8 mouse cellular contexts compared by ENCODE assay signal in the genomic region with DNA sequence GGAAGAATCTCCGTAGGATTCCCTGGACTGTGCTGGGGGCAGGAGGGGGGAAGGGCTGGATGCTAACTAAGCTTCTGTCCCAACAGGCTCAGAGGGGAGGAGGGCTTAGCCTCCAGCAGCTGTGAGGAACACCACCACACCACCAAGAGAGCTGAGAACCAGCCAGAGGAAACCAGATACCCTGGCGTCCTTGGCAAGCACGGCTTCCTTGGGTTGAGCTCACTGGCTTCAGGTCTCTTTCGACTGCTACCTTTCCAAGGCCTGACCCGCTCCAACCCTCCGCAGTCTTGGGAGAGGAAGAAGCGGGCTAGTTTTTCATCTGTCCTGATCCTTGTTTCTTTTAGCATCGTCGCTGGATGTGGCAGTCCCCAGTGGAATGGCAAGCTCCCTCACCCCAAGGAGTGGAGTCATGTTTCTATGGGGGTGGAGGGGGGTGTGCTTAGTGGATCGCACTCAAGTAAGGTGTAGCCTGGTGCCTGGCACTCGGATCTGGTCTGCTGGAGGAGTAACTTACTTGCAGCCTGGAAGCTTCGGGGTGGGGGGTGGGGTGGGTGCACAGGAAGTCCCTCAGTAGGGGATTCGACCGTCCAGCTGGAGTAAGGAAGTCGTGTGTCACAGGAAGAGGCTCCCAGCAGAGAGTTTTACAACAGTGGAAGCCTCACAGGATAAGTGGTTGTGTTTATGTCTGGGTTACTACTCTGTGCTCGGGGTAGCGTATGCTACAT. TPM values are rescaled to one million over a fixed set of nuclear protein-coding genes. Genes with fewer than 3 reads are reported as not detected.
DNase-seq lines count a peak whose midpoint lies in the region; ATAC-seq and TF ChIP-seq lines count a peak whose summit lies in the region.

No protein-coding gene starts in this region.

- peak in 1 of 2 experiments; percentile 21; a peak in 1 of 4 replicates for TF ChIP-seq POLR2A in MEL (IDR thresholded peaks at IDR 0.05; ENCODE audit: control insufficient read depth in 1 of 2, insufficient read depth in 1 of 2, low read depth in 1 of 2, low read length in 2 of 2, poor library complexity in 1 of 2)
- TF ChIP-seq POLR2A in thymus, adult 2 months (IDR thresholded peaks at IDR 0.05; ENCODE audit: control insufficient read depth, extremely low read depth, insufficient read depth, low read length, poor library complexity) = no peak; the same call in 1 of the 2 replicates

- H3K4me1 ChIP-seq in MEL (ENCODE audit: control insufficient read depth in 1 of 2, insufficient read depth in 2 of 2, low read length in 2 of 2) = peaks cover under 1 to 18% of the 10 kb centered on the region in 2 experiments; a peak in 3 of 4 replicates
- H3K4me1 ChIP-seq in embryonic facial prominence, embryonic 11.5 days (ENCODE audit: control insufficient read depth, insufficient read depth, low read length) = peaks cover 19% of the 10 kb centered on the region
- H3K4me1 ChIP-seq in heart, embryonic 16.5 days (ENCODE audit: control insufficient read depth, insufficient read depth, low read length) = peaks cover 29% of the 10 kb centered on the region
- peaks cover 32% of the 10 kb centered on the region for H3K4me1 ChIP-seq in thymus, adult 2 months (replicated peaks; ENCODE audit: control insufficient read depth, insufficient read depth, low read length)

- H3K9ac ChIP-seq in MEL (ENCODE audit: control insufficient read depth, low read depth, low read length, poor library complexity, severe bottlenecking) = peak overlapping the region; percentile 83
- H3K9ac ChIP-seq in embryonic facial prominence, embryonic 11.5 days (replicated peaks; ENCODE audit: low read length) = peak overlapping the region; percentile 44; the same call in 1 of the 2 replicates
- H3K9ac ChIP-seq in heart, embryonic 16.5 days (ENCODE audit: low read length) = peak overlapping the region; percentile 37

- no peak for TF ChIP-seq RAD21 in MEL (IDR thresholded peaks at IDR 0.05; ENCODE audit: low read depth, low read length)

- peak overlapping the region; percentile 1; the same call in 1 of the 2 replicates for H3K4me2 ChIP-seq in embryonic facial prominence, embryonic 11.5 days (ENCODE audit: low read depth, low read length)
- peak overlapping the region; percentile 95 for H3K4me2 ChIP-seq in heart, embryonic 16.5 days (ENCODE audit: low read depth, low read length)

- 4% methylated on average over 17 of the region's 17 CpGs for WGBS in embryonic facial prominence, embryonic 11.5 days
- WGBS in heart, embryonic 16.5 days = 15% methylated on average over 17 of the region's 17 CpGs
- WGBS in thymus, adult 2 months = 15% methylated on average over 17 of the region's 17 CpGs

- H3K27me3 ChIP-seq in MEL (ENCODE audit: control insufficient read depth in 1 of 2, insufficient read depth in 2 of 2, low read length in 2 of 2) = no peaks in the 10 kb centered on the region
- H3K27me3 ChIP-seq in embryonic facial prominence, embryonic 11.5 days (ENCODE audit: control insufficient read depth, insufficient read depth, low read length) = no peaks in the 10 kb centered on the region
- no peaks in the 10 kb centered on the region for H3K27me3 ChIP-seq in heart, embryonic 16.5 days (ENCODE audit: control insufficient read depth, insufficient read depth, low read length)
- H3K27me3 ChIP-seq in thymus, adult 2 months (ENCODE audit: control insufficient read depth, insufficient read depth, low read length) = no peaks in the 10 kb centered on the region

- TF ChIP-seq CTCF in MEL (IDR thresholded peaks at IDR 0.05 in 2 of 3, conservative IDR thresholded peaks at IDR 0.05 in 1 of 3; ENCODE audit: control insufficient read depth in 1 of 3, insufficient read depth in 1 of 3, low read depth in 2 of 3, low read length in 3 of 3, poor library complexity in 1 of 3, severe bottlenecking in 1 of 3) = no peak
- peak; percentile 22; the same call in 1 of the 2 replicates for TF ChIP-seq CTCF in thymus, adult 2 months (IDR thresholded peaks at IDR 0.05; ENCODE audit: borderline replicate concordance, control insufficient read depth, extremely low read depth, insufficient read depth, low read length, poor library complexity)

- peak; percentile 4; the same call in 1 of the 2 replicates for ATAC-seq in embryonic facial prominence, embryonic 11.5 days (replicated peaks; ENCODE audit: insufficient number of reproducible peaks, low FRiP score, low TSS enrichment, low read depth)
- peak; percentile 14 for ATAC-seq in heart, embryonic 16.5 days (replicated peaks; ENCODE audit: extremely low read depth, insufficient read depth, low FRiP score)
- ATAC-seq in megakaryocyte progenitor cell, adult 5-6 weeks (replicated peaks; ENCODE audit: poor library complexity) = peak; percentile 3
- no peak for ATAC-seq in frontal cortex, adult (ENCODE audit: low TSS enrichment)

- no peak; a peak in 1 of 4 replicates for TF ChIP-seq EP300 in MEL (IDR thresholded peaks at IDR 0.05; ENCODE audit: low read depth in 1 of 2, low read length in 2 of 2)

- peak overlapping the region; percentile 98 for H3K27ac ChIP-seq in MEL (ENCODE audit: control insufficient read depth, low read depth, low read length)
- H3K27ac ChIP-seq in embryonic facial prominence, embryonic 11.5 days (replicated peaks; ENCODE audit: low read depth, low read length) = peak overlapping the region; percentile 78
- peak overlapping the region; percentile 90 for H3K27ac ChIP-seq in heart, embryonic 16.5 days (ENCODE audit: low read length)
- peak overlapping the region; percentile 93 for H3K27ac ChIP-seq in thymus, adult 2 months (ENCODE audit: control insufficient read depth, insufficient read depth, low read length)

- peak overlapping the region; percentile 58 to 65 for H3K4me3 ChIP-seq in MEL (ENCODE audit: control insufficient read depth in 1 of 2, insufficient read depth in 1 of 2, low read depth in 2 of 2, low read length in 2 of 2)
- H3K4me3 ChIP-seq in embryonic facial prominence, embryonic 11.5 days (ENCODE audit: low read depth, low read length) = no peak overlapping the region
- H3K4me3 ChIP-seq in heart, embryonic 16.5 days (ENCODE audit: low read length) = peak overlapping the region; percentile 19; the same call in 1 of the 2 replicates
- no peak overlapping the region for H3K4me3 ChIP-seq in thymus, adult 2 months (ENCODE audit: control insufficient read depth, insufficient read depth, low read length)

- H3K79me2 ChIP-seq in MEL (ENCODE audit: control insufficient read depth, insufficient read depth, low read length, poor library complexity) = peaks cover 20% of the 10 kb centered on the region

- peak; percentile 80 for DNase-seq in MEL (ENCODE audit: low read depth, low spot score)
- DNase-seq in embryonic facial prominence, embryonic 11.5 days (ENCODE audit: low spot score) = peak; percentile 70
- peak; percentile 28 to 51 for DNase-seq in kidney, postnatal 25 days
- peak; percentile 44 for DNase-seq in thymus, adult 2 months
- no peak for DNase-seq in natural killer cell, adult 2 months (ENCODE audit: low spot score in 2 of 2)

- H3K9me3 ChIP-seq in MEL (replicated peaks; ENCODE audit: insufficient read depth, low read length) = no peaks in the 10 kb centered on the region
- H3K9me3 ChIP-seq in embryonic facial prominence, embryonic 11.5 days (replicated peaks; ENCODE audit: control insufficient read depth, low read length) = no peaks in the 10 kb centered on the region
- H3K9me3 ChIP-seq in heart, embryonic 16.5 days (replicated peaks; ENCODE audit: control insufficient read depth, low read length) = no peaks in the 10 kb centered on the region

- peaks cover 0 to 12% of the 10 kb centered on the region in 2 experiments; a peak in 2 of 4 replicates for H3K36me3 ChIP-seq in MEL (ENCODE audit: control insufficient read depth in 1 of 2, insufficient read depth in 2 of 2, low read length in 2 of 2)
- H3K36me3 ChIP-seq in embryonic facial prominence, embryonic 11.5 days (replicated peaks; ENCODE audit: control insufficient read depth, insufficient read depth, low read depth, low read length) = no peaks in the 10 kb centered on the region
- no peaks in the 10 kb centered on the region for H3K36me3 ChIP-seq in heart, embryonic 16.5 days (ENCODE audit: control insufficient read depth, insufficient read depth)
- H3K36me3 ChIP-seq in thymus, adult 2 months (ENCODE audit: control insufficient read depth, insufficient read depth, low read length) = no peaks in the 10 kb centered on the region

TF ChIP-seq in MEL, 35 proteins besides CTCF, POLR2A, EP300 and RAD21 (continues in another document):
- TF ChIP-seq ETS1 (IDR thresholded peaks at IDR 0.05; ENCODE audit: low read depth, low read length) (peak; percentile 23; the same call in 1 of the 2 replicates), USF2 (IDR thresholded peaks at IDR 0.05; ENCODE audit: borderline replicate concordance in 1 of 2, insufficient read depth in 1 of 2, low read depth in 1 of 2, low read length in 2 of 2) (no peak), MYC (IDR thresholded peaks at IDR 0.05; ENCODE audit: low read depth, low read length) (no peak), CHD1 (IDR thresholded peaks at IDR 0.05; ENCODE audit: low read depth, low read length) (peak; percentile 45; the same call in 1 of the 2 replicates), ELF1 (IDR thresholded peaks at IDR 0.05; ENCODE audit: low read depth, low read length) (peak; percentile 56; the same call in 1 of the 2 replicates), MAX (IDR thresholded peaks at IDR 0.05; ENCODE audit: low read length) (no peak), CHD2 (IDR thresholded peaks at IDR 0.05; ENCODE audit: low read length) (no peak), E2F4 (IDR thresholded peaks at IDR 0.05; ENCODE audit: borderline replicate concordance, low read depth, low read length) (no peak), SIN3A (IDR thresholded peaks at IDR 0.05; ENCODE audit: low read length) (peak; percentile 16; the same call in 1 of the 2 replicates), MAZ (IDR thresholded peaks at IDR 0.05; ENCODE audit: low read depth, low read length) (0 out of 2 replicates have a peak, but pooled peaks have one; percentile 28), GABPA (IDR thresholded peaks at IDR 0.05; ENCODE audit: low read depth, low read length) (no peak), MAFK (IDR thresholded peaks at IDR 0.05; ENCODE audit: borderline replicate concordance, low read depth, low read length) (no peak), MXI1 (IDR thresholded peaks at IDR 0.05; ENCODE audit: low read depth, low read length) (peak; percentile 37; the same call in 1 of the 2 replicates), GATA1 (IDR thresholded peaks at IDR 0.05; ENCODE audit: low read depth, low read length) (no peak)

RNA-seq across cellular contexts. Expression of a gene that starts 2.6 kb away (rescaled TPM):
- 28.3 and 30.5 TPM in 2 replicates for total RNA-seq in MEL (2012; rRNA removed)
- 100 to 1,000 TPM; 116 to 242 TPM for polyA plus RNA-seq in MEL (2012; ENCODE audit: insufficient read depth in 1 of 2, insufficient read length in 2 of 2, low read depth in 1 of 2, low replicate concordance in 2 of 2, missing spikeins in 1 of 2)
- polyA plus RNA-seq in embryonic facial prominence, embryonic 11.5 days (2014; fragmentation: Nextera tagmentation; extraction: Ambion mirVana) = 129 and 138 TPM in 2 replicates
- 51.2 and 52.9 TPM in 2 replicates for polyA plus RNA-seq in heart, embryonic 16.5 days (2015; fragmentation: Nextera tagmentation; extraction: Ambion mirVana)
- 35.5 and 36.5 TPM in 2 replicates for total RNA-seq in megakaryocyte progenitor cell, adult 5-6 weeks (2015)
- total RNA-seq in megakaryocyte progenitor cell, adult 5-6 weeks (2017) = 16.0 and 30.8 TPM in 2 replicates
- 130 and 147 TPM in 2 replicates for polyA plus RNA-seq in thymus, adult 2 months (2012; rRNA removed)

Comparison
In these comparisons a context has a peak if more than half of its experiments do, and no peak if none do; other contexts are left out.
1. DNase-seq: peak in MEL (single experiment), embryonic facial prominence, embryonic 11.5 days (single experiment), kidney, postnatal 25 days (2 of 2) and thymus, adult 2 months (single experiment); none in natural killer cell, adult 2 months (0 of 2).
2. H3K4me3 ChIP-seq: peak in MEL (2 of 2) and heart, embryonic 16.5 days (single experiment); none in embryonic facial prominence, embryonic 11.5 days (single experiment) and thymus, adult 2 months (single experiment).
3. Peak in every context shown above with its lines, with median percentiles within 50 percentile points of each other: H3K27ac ChIP-seq and H3K9ac ChIP-seq.